In the genomic region with DNA sequence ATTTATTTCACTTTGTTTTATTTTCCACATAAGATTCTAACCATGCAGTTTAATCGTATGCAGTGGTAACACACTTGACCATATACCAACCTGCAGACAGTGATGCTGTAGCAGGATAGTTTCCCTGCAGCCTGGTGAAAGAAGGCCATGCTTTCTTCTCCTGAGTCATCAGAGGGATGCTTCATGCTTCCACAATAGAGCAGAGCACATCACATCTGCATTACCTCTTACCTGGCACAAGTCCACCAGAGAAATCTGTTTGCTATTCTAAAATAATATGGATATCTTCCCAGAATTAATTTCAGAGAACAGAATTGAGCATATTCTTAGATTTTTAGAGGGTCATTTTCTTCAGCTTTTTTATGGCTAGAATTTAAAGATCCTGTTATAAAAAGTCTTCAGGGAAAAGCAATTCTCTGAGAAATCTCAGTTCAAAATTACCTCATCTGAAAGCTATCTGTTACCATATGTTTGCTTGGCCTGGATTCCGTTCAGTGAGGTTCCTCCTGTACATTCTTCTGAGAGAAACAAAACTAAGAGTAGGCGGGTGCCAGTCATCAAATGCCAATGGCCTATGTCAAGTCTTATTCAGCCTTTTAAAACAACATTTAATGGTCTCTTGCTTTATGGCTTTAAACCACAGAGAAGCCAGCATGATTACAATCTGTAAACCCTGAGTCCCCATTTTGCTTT, we compare ENCODE assay signal across 16 mouse cellular contexts.
DNase-seq lines count a peak whose midpoint lies in the region; ATAC-seq and TF ChIP-seq lines count a peak whose summit lies in the region.
"Had no signal": no experiment of that assay in that cellular context is flagged by ENCODE, and none has a peak within 500 bp of the region (broad histone marks: within the 10 kb centered on the region; RNA-seq: fewer than 3 reads in every experiment).

No protein-coding gene starts in this region.

- CTCF ChIA-PET in Patski (lab: Charles Lee) = interaction anchor here (1.4 kb wide), 1 partner anchor 13 kb away, joined by 6 read pairs; no protein-coding TSS in a partner anchor

- POLR2A ChIA-PET in Patski (lab: Charles Lee) = no interaction called here

- no peak for TF ChIP-seq CTCF in Patski (IDR thresholded peaks at IDR 0.05)

- in situ Hi-C loops in Patski (cut with MboI; ENCODE audit: low pct_unique_long_range_greater_than_20kb) = loop anchor here (10.0 kb wide), 1 partner anchor 421 kb away; no protein-coding TSS in a partner anchor

- no peak overlapping the region for H3K4me2 ChIP-seq in embryonic facial prominence, embryonic 11.5 days (ENCODE audit: low read depth, low read length)
- H3K4me2 ChIP-seq in limb, embryonic 14.5 days (replicated peaks; ENCODE audit: low read depth, low read length, severe bottlenecking) = no peak overlapping the region
- H3K4me2 ChIP-seq in midbrain, embryonic 13.5 days (replicated peaks) = no peak overlapping the region
- H3K4me2 ChIP-seq: heart, embryonic 13.5 days had no signal

- no peaks in the 10 kb centered on the region for H3K36me3 ChIP-seq in embryonic facial prominence, embryonic 11.5 days (replicated peaks; ENCODE audit: control insufficient read depth, insufficient read depth, low read depth, low read length)
- no peaks in the 10 kb centered on the region for H3K36me3 ChIP-seq in embryonic facial prominence, embryonic 10.5 days (replicated peaks)
- no peaks in the 10 kb centered on the region for H3K36me3 ChIP-seq in limb, embryonic 14.5 days (ENCODE audit: control insufficient read depth, insufficient read depth, low read length)
- H3K36me3 ChIP-seq in midbrain, embryonic 13.5 days = no peaks in the 10 kb centered on the region
- H3K36me3 ChIP-seq: G1E; heart, embryonic 13.5 days had no signal

- no peaks in the 10 kb centered on the region for H3K4me1 ChIP-seq in embryonic facial prominence, embryonic 11.5 days (ENCODE audit: control insufficient read depth, insufficient read depth, low read length)
- no peaks in the 10 kb centered on the region for H3K4me1 ChIP-seq in embryonic facial prominence, embryonic 10.5 days
- H3K4me1 ChIP-seq in limb, embryonic 14.5 days (ENCODE audit: control insufficient read depth, insufficient read depth, low read length) = 0 out of 2 replicates have a peak, but pooled peaks cover 4% of the 10 kb centered on the region
- no peaks in the 10 kb centered on the region for H3K4me1 ChIP-seq in midbrain, embryonic 13.5 days (replicated peaks)
- H3K4me1 ChIP-seq: heart, embryonic 13.5 days had no signal

- H3K4me3 ChIP-seq in embryonic facial prominence, embryonic 11.5 days (ENCODE audit: low read depth, low read length) = no peak overlapping the region
- no peak overlapping the region for H3K4me3 ChIP-seq in embryonic facial prominence, embryonic 10.5 days
- no peak overlapping the region for H3K4me3 ChIP-seq in limb, embryonic 14.5 days (replicated peaks; ENCODE audit: low read length)
- no peak overlapping the region for H3K4me3 ChIP-seq in midbrain, embryonic 13.5 days (replicated peaks)
- H3K4me3 ChIP-seq: heart, embryonic 13.5 days had no signal

- H3K27ac ChIP-seq in embryonic facial prominence, embryonic 11.5 days (replicated peaks; ENCODE audit: low read depth, low read length) = no peak overlapping the region
- H3K27ac ChIP-seq in embryonic facial prominence, embryonic 10.5 days (replicated peaks) = no peak overlapping the region
- no peak overlapping the region for H3K27ac ChIP-seq in limb, embryonic 14.5 days (replicated peaks; ENCODE audit: low read depth, low read length)
- H3K27ac ChIP-seq in midbrain, embryonic 13.5 days = no peak overlapping the region
- H3K27ac ChIP-seq: heart, embryonic 13.5 days had no signal

- no peak overlapping the region for H3K9ac ChIP-seq in embryonic facial prominence, embryonic 11.5 days (replicated peaks; ENCODE audit: low read length)
- H3K9ac ChIP-seq in limb, embryonic 14.5 days (ENCODE audit: low read depth, low read length, severe bottlenecking) = no peak overlapping the region
- H3K9ac ChIP-seq in midbrain, embryonic 13.5 days (replicated peaks) = no peak overlapping the region
- H3K9ac ChIP-seq: heart, embryonic 13.5 days had no signal

- H3K9me3 ChIP-seq in embryonic facial prominence, embryonic 11.5 days (replicated peaks; ENCODE audit: control insufficient read depth, low read length) = no peaks in the 10 kb centered on the region
- no peaks in the 10 kb centered on the region for H3K9me3 ChIP-seq in embryonic facial prominence, embryonic 10.5 days
- no peaks in the 10 kb centered on the region for H3K9me3 ChIP-seq in limb, embryonic 14.5 days (ENCODE audit: control insufficient read depth, low read length)
- H3K9me3 ChIP-seq in midbrain, embryonic 13.5 days = no peaks in the 10 kb centered on the region
- H3K9me3 ChIP-seq: heart, embryonic 13.5 days had no signal

- DNase-seq in embryonic facial prominence, embryonic 11.5 days (ENCODE audit: low spot score) = peak; percentile 16
- no peak for DNase-seq in embryonic facial prominence, embryonic 10.5 days (ENCODE audit: low spot score)
- DNase-seq in left cerebral cortex, postnatal 25 days (ENCODE audit: low spot score in 2 of 2) = peak; percentile 24 to 57
- no peak for DNase-seq in left cerebral cortex, postnatal 36 days (ENCODE audit: low spot score in 2 of 2)
- peak; percentile 55 for DNase-seq in Patski (ENCODE audit: low read depth, low spot score)
- peak; percentile 85 for DNase-seq in limb, embryonic 14.5 days (ENCODE audit: low spot score)
- no peak for DNase-seq in ovary, postnatal 14 days (ENCODE audit: low spot score)
- DNase-seq: adrenal gland, postnatal 14 days; gastrocnemius, postnatal 36 days; lung, postnatal 4 days; midbrain, embryonic 14.5 days; right cerebral cortex, postnatal 4 days; thymus, adult 18-20 months had no signal

- no peak for ATAC-seq in embryonic facial prominence, embryonic 11.5 days (replicated peaks; ENCODE audit: insufficient number of reproducible peaks, low FRiP score, low TSS enrichment, low read depth)
- peak; percentile 77 for ATAC-seq in Patski
- ATAC-seq in limb, embryonic 14.5 days (ENCODE audit: low FRiP score, low read depth) = peak; percentile 89
- no peak for ATAC-seq in midbrain, embryonic 13.5 days

- H3K27me3 ChIP-seq in embryonic facial prominence, embryonic 11.5 days (ENCODE audit: control insufficient read depth, insufficient read depth, low read length) = no peaks in the 10 kb centered on the region
- no peaks in the 10 kb centered on the region for H3K27me3 ChIP-seq in embryonic facial prominence, embryonic 10.5 days (replicated peaks; ENCODE audit: low read depth, poor library complexity, severe bottlenecking)
- no peaks in the 10 kb centered on the region for H3K27me3 ChIP-seq in Patski
- no peaks in the 10 kb centered on the region for H3K27me3 ChIP-seq in limb, embryonic 14.5 days (ENCODE audit: control insufficient read depth, insufficient read depth, low read length)
- no peaks in the 10 kb centered on the region for H3K27me3 ChIP-seq in midbrain, embryonic 13.5 days
- H3K27me3 ChIP-seq: heart, embryonic 13.5 days had no signal

- 67% methylated on average over 3 of the region's 3 CpGs for WGBS in embryonic facial prominence, embryonic 11.5 days
- WGBS in embryonic facial prominence, embryonic 10.5 days = 73% methylated on average over 3 of the region's 3 CpGs
- WGBS in limb, embryonic 14.5 days = 37% methylated on average over 3 of the region's 3 CpGs
- WGBS in midbrain, embryonic 13.5 days = 78% methylated on average over 3 of the region's 3 CpGs

- intact Hi-C loops in left cerebral cortex, postnatal 25 days (cut with DNase I) = no loop called here
- intact Hi-C loops in left cerebral cortex, postnatal 36 days (cut with DNase I) = no loop called here

- no peak for TF ChIP-seq POLR2A in limb, embryonic 14.5 days (IDR thresholded peaks at IDR 0.05; ENCODE audit: borderline replicate concordance, extremely low read depth, insufficient read depth, insufficient read length)

Comparison
In these comparisons a context has a peak if more than half of its experiments do, and no peak if none do; other contexts are left out.
1. DNase-seq: peak in embryonic facial prominence, embryonic 11.5 days (single experiment), left cerebral cortex, postnatal 25 days (2 of 2), Patski (single experiment) and limb, embryonic 14.5 days (single experiment); none in embryonic facial prominence, embryonic 10.5 days (single experiment), left cerebral cortex, postnatal 36 days (0 of 2) and ovary, postnatal 14 days (single experiment).
2. ATAC-seq: peak in Patski (single experiment) and limb, embryonic 14.5 days (single experiment); none in embryonic facial prominence, embryonic 11.5 days (single experiment) and midbrain, embryonic 13.5 days (single experiment).